Mouse (Mus musculus) embryonic facial prominence, embryonic 12.5 days (tissue): ENCODE data around the gene Zbtb24. TPM values are rescaled to one million over a fixed set of nuclear protein-coding genes. Genes with fewer than 3 reads are reported as not detected.

Experiments
- ATAC-seq: fragments of 200-750 bp; cut with Nextera tagmentation; 2 replicates; pipeline ENCODE4 v1.8.0; 2017; ENCODE audit not compliant: insufficient number of reproducible peaks, insufficient read depth, low FRiP score, low TSS enrichment
- H3K27ac ChIP-seq: fragments of 300-500 bp; sonication (generic); 2 replicates; pipeline ENCODE4 v1.5.1; 2016; ENCODE audit warnings: mild to moderate bottlenecking
- H3K27me3 ChIP-seq: fragments of 300-500 bp; sonication (generic); 2 replicates; pipeline ENCODE4 v1.6.1; 2016; ENCODE audit warnings: mild to moderate bottlenecking, moderate library complexity
- H3K36me3 ChIP-seq: fragments of 300-500 bp; sonication (generic); 2 replicates; pipeline ENCODE4 v1.6.1; 2016; ENCODE audit warnings: mild to moderate bottlenecking
- H3K4me1 ChIP-seq: fragments of 300-500 bp; sonication (generic); 2 replicates; pipeline ENCODE4 v1.6.1; 2016
- H3K4me2 ChIP-seq: fragments of 300-500 bp; sonication (generic); replicated peaks from 2 replicates; pipeline ENCODE4 v1.6.1; 2016; ENCODE audit warnings: mild to moderate bottlenecking, moderate library complexity
- H3K4me3 ChIP-seq: fragments of 300-500 bp; sonication (generic); 2 replicates; pipeline ENCODE4 v1.5.1; 2016; ENCODE audit warnings: mild to moderate bottlenecking
- H3K9ac ChIP-seq: fragments of 300-500 bp; sonication (generic); 2 replicates; pipeline ENCODE4 v1.6.1; 2016; ENCODE audit warnings: mild to moderate bottlenecking, moderate library complexity
- H3K9me3 ChIP-seq: fragments of 300-500 bp; sonication (generic); 2 replicates; pipeline ENCODE4 v1.6.1; 2016; ENCODE audit warnings: mild to moderate bottlenecking, moderate library complexity
- WGBS: fragments of 180-500 bp; shearing (Covaris S2); methylation state at CpG from one replicate; pipeline ENCODE4 v1.1.7; 2016; 5-methylcytosine and 5-hydroxymethylcytosine counted together
- polyA plus RNA-seq: library from polyadenylated mRNA; unstranded; fragments of >200 nt; fragmentation: Nextera tagmentation; extraction: Ambion mirVana; gene quantifications from 2 replicates; pipeline ENCODE4 v1.2.1, GENCODE M21; 2016

Gene Zbtb24
- polyA plus RNA-seq, 1 experiment from 2014 or later = 23.9 TPM

GRCm38 (mm10) chr10:41435141-41435540 lies 15.0 kb upstream of the Zbtb24 start:
- no peak overlapping the region for H3K27ac ChIP-seq
- H3K9ac ChIP-seq = no peak overlapping the region
- H3K4me2 ChIP-seq = no peak overlapping the region
- no peaks in the 10 kb centered on the region for H3K9me3 ChIP-seq
- peaks cover 6% of the 10 kb centered on the region; the same call in 1 of the 2 replicates for H3K27me3 ChIP-seq
- H3K36me3 ChIP-seq = no peaks in the 10 kb centered on the region
- 0 out of 2 replicates have a peak, but pooled peaks have one; percentile 28 for ATAC-seq
- H3K4me3 ChIP-seq = no peak overlapping the region
- H3K4me1 ChIP-seq = no peaks in the 10 kb centered on the region
- WGBS = 39% methylated on average over 3 of the region's 3 CpGs

GRCm38 (mm10) chr10:41448216-41448615 lies 2.0 kb upstream of the Zbtb24 start:
- H3K4me3 ChIP-seq = no peak overlapping the region
- H3K4me2 ChIP-seq = no peak overlapping the region
- peaks cover 15% of the 10 kb centered on the region for H3K4me1 ChIP-seq
- 84% methylated on average over 1 of the region's 1 CpGs for WGBS
- H3K27ac ChIP-seq = no peak overlapping the region
- no peak for ATAC-seq
- H3K9me3 ChIP-seq = no peaks in the 10 kb centered on the region
- H3K27me3 ChIP-seq = no peaks in the 10 kb centered on the region
- peaks cover 13% of the 10 kb centered on the region for H3K36me3 ChIP-seq
- H3K9ac ChIP-seq = no peak overlapping the region

GRCm38 (mm10) chr10:41449684-41450083 lies 499 bp upstream of the Zbtb24 start:
- 12% methylated on average over 14 of the region's 14 CpGs for WGBS
- peak overlapping the region; percentile 78 for H3K9ac ChIP-seq

GRCm38 (mm10) chr10:41450780-41451522 lies 768 bp downstream of the Zbtb24 start:
- 56% methylated on average over 18 of the region's 18 CpGs for WGBS
- peak overlapping the region; percentile 87 for H3K4me3 ChIP-seq
- 0 out of 2 replicates have a peak overlapping the region, but pooled peaks have one; percentile 37 for H3K27ac ChIP-seq
- H3K4me2 ChIP-seq = peak overlapping the region; percentile 65
- peak overlapping the region; percentile 78 for H3K9ac ChIP-seq
- H3K27me3 ChIP-seq = no peaks in the 10 kb centered on the region
- peaks cover 15% of the 10 kb centered on the region for H3K4me1 ChIP-seq
- H3K36me3 ChIP-seq = peaks cover 28% of the 10 kb centered on the region
- ATAC-seq = no peak
- H3K9me3 ChIP-seq = no peaks in the 10 kb centered on the region

More at GRCm38 (mm10) chr10:41449684-41450083, 499 bp upstream of the Zbtb24 start:
- H3K9me3 ChIP-seq = no peaks in the 10 kb centered on the region
- H3K4me3 ChIP-seq = peak overlapping the region; percentile 87
- H3K4me1 ChIP-seq = peaks cover 15% of the 10 kb centered on the region
- peak overlapping the region; percentile 55 for H3K4me2 ChIP-seq
- H3K27ac ChIP-seq = peak overlapping the region; percentile 59
- no peaks in the 10 kb centered on the region for H3K27me3 ChIP-seq
- peak; percentile 22; the same call in 1 of the 2 replicates for ATAC-seq
- H3K36me3 ChIP-seq = peaks cover 17% of the 10 kb centered on the region

GRCm38 (mm10) chr10:41451656-41452055 lies 1.5 kb downstream of the Zbtb24 start:
- no peaks in the 10 kb centered on the region for H3K27me3 ChIP-seq
- H3K4me2 ChIP-seq = no peak overlapping the region
- 90% methylated on average over 9 of the region's 9 CpGs for WGBS
- peaks cover 15% of the 10 kb centered on the region for H3K4me1 ChIP-seq
- no peak overlapping the region for H3K4me3 ChIP-seq
- no peak for ATAC-seq
- H3K36me3 ChIP-seq = peaks cover 35% of the 10 kb centered on the region
- H3K9me3 ChIP-seq = no peaks in the 10 kb centered on the region
- H3K27ac ChIP-seq = no peak overlapping the region
- no peak overlapping the region for H3K9ac ChIP-seq

- ATAC-seq = no peak
- no peak overlapping the region for H3K4me3 ChIP-seq
- H3K9ac ChIP-seq = no peak overlapping the region
- H3K4me1 ChIP-seq = peaks cover 15% of the 10 kb centered on the region
- H3K9me3 ChIP-seq = no peaks in the 10 kb centered on the region
- no peaks in the 10 kb centered on the region for H3K27me3 ChIP-seq
- 93% methylated on average over 3 of the region's 3 CpGs for whole genome bisulfite sequencing
- H3K36me3 ChIP-seq = peaks cover 43% of the 10 kb centered on the region
- no peak overlapping the region for H3K4me2 ChIP-seq
- no peak overlapping the region for H3K27ac ChIP-seq
Measured at GRCm38 (mm10) chr10:41452791-41453190, 2.6 kb downstream of the Zbtb24 start.

- no peak overlapping the region for H3K9ac ChIP-seq
- no peaks in the 10 kb centered on the region for H3K9me3 ChIP-seq
- H3K4me1 ChIP-seq = 0 out of 2 replicates have a peak, but pooled peaks cover 3% of the 10 kb centered on the region
- no peak for ATAC-seq
- no peak overlapping the region for H3K4me3 ChIP-seq
- no peaks in the 10 kb centered on the region for H3K27me3 ChIP-seq
- WGBS = 64% methylated on average over 4 of the region's 4 CpGs
- no peak overlapping the region for H3K4me2 ChIP-seq
- H3K36me3 ChIP-seq = peaks cover 63% of the 10 kb centered on the region
- no peak overlapping the region for H3K27ac ChIP-seq
Measured at GRCm38 (mm10) chr10:41459990-41460389, 9.8 kb downstream of the Zbtb24 start.

GRCm38 (mm10) chr10:41460501-41460900 lies 10.3 kb downstream of the Zbtb24 start:
- no peaks in the 10 kb centered on the region for H3K9me3 ChIP-seq
- 18% methylated on average over 2 of the region's 2 CpGs for WGBS
- ATAC-seq = no peak

GRCm38 (mm10) chr10:41461057-41461722 lies 11.0 kb downstream of the Zbtb24 start:
- Histone ChIP-seq H3K9ac (no peak overlapping the region), H3K9me3 (no peaks in the 10 kb centered on the region), H3K4me1 (0 out of 2 replicates have a peak, but pooled peaks cover 3% of the 10 kb centered on the region), H3K4me2 (no peak overlapping the region), H3K27me3 (no peaks in the 10 kb centered on the region), H3K4me3 (no peak overlapping the region), H3K27ac (no peak overlapping the region), H3K36me3 (peaks cover 54% of the 10 kb centered on the region)
- ATAC-seq = no peak
- 91% methylated on average over 3 of the region's 3 CpGs for WGBS

More at GRCm38 (mm10) chr10:41460501-41460900, 10.3 kb downstream of the Zbtb24 start:
- H3K36me3 ChIP-seq = peaks cover 61% of the 10 kb centered on the region
- no peak overlapping the region for H3K4me2 ChIP-seq
- H3K9ac ChIP-seq = no peak overlapping the region
- H3K4me1 ChIP-seq = 0 out of 2 replicates have a peak, but pooled peaks cover 3% of the 10 kb centered on the region
- H3K4me3 ChIP-seq = no peak overlapping the region
- no peaks in the 10 kb centered on the region for H3K27me3 ChIP-seq
- no peak overlapping the region for H3K27ac ChIP-seq

GRCm38 (mm10) chr10:41464401-41464955 lies 14.3 kb downstream of the Zbtb24 start:
- no peak for ATAC-seq
- H3K9ac ChIP-seq = no peak overlapping the region
- no peaks in the 10 kb centered on the region for H3K27me3 ChIP-seq
- no peak overlapping the region for H3K27ac ChIP-seq
- H3K36me3 ChIP-seq = peaks cover 39% of the 10 kb centered on the region
- WGBS = 60% methylated on average over 15 of the region's 15 CpGs
- 0 out of 2 replicates have a peak, but pooled peaks cover 3% of the 10 kb centered on the region for H3K4me1 ChIP-seq
- no peak overlapping the region for H3K4me3 ChIP-seq
- H3K9me3 ChIP-seq = no peaks in the 10 kb centered on the region
- H3K4me2 ChIP-seq = no peak overlapping the region

- 47% methylated on average over 6 of the region's 6 CpGs for WGBS
Measured at GRCm38 (mm10) chr10:41467325-41467724, 17.1 kb downstream of the Zbtb24 start.

More at GRCm38 (mm10) chr10:41467325-41467724, 17.1 kb downstream of the Zbtb24 start:
- Histone ChIP-seq H3K4me3 (no peak overlapping the region), H3K36me3 (peaks cover 27% of the 10 kb centered on the region), H3K27me3 (no peaks in the 10 kb centered on the region), H3K27ac (no peak overlapping the region), H3K4me1 (no peaks in the 10 kb centered on the region), H3K4me2 (no peak overlapping the region), H3K9ac (no peak overlapping the region), H3K9me3 (no peaks in the 10 kb centered on the region)
- ATAC-seq = no peak
